Mouse (Mus musculus) cerebellum, adult 8-10 months (tissue): ENCODE data around the gene Zc3h6.

ENCODE experiments used
- DNase-seq: peaks from one replicate; pipeline ENCODE4 v3.0.0; 2022

Zc3h6 gene

DNA sequence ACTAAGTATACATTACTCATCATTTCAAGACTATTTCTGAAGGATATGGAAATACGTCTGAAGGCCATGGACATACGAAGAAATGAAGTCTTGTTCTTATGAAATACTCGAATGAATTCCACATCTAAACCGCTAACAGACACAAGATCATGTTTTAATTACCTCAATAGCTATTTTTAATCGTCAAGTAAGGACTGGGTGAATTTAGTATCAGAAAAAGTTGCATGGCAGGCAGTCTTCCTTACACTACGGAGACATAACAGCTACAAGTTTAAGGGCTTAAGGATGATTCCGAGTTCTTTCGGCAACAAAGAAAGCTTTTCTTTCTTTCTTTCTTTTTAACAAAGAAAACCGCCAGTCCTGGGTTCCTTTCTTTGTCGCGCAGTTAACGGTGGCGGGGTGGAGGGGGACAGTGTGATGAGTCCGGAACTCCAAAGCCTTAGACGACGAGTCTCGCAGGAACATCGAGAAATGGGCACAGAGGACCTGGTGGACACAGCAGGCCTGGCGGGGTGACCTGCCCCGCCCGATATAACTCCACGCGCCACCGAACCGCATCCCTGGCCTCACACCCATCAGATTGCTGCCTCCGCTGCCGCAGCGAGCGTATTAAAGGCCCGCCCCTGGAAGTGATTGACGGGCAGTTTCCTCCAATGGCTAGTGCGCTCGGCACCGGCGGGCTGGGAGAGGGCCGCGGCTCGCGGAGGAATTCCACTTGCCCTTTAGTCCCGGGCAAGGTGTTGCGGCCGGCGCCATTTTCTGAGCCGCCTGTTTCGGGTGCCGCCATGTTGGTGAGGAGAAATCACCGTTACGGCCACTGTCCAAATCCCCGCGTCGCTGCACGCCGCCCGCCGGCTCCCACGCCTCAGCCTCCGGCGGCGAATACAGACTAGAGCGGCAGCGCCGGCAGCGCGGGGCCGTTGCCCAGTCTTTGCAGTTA is at the start of gene Zc3h6:
Zc3h6 (plus strand) TSS at position 762 of the 940 bp plus-strand sequence.
- peak; percentile 100 for DNase-seq

DNA sequence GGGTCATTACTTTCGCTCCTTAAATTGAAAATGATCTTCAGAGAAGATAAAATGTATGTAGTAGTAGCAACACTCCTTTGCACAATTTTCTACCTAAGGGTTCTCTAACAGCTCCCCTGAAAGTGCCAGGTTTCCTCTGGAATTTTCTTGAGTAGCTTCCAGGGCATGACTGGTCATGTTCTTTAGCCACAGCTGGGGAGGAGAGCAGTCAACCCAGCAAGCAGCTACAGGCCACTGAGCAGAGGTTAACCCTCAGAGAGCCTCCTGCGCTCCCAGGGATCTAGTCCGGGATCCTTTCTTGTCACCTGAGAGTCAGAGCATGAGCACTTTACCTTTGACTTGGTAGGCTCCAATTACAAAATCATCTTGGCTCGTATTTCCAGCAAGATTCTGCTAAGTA is 42.4 kb upstream of the Zc3h6 start:
- DNase-seq, result no peak

DNA sequence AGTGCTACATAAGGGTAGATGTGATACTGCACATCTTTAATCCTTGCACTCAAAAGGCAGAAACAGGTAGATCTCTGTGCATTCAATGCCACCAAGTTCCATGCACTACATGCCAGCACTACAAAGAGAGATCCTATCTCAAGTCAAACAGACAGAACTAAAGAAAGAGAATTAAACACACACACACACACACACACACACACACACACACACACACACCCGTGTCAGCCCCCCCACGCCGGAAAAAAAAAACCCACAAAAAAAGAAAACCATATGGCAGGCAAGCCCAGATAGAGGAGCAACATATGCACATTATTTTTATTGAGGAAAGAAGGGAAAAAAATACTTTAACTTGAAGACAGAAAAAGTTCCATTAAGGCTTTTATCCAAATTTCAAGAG is 38.8 kb upstream of the Zc3h6 start:
- no peak for DNase-seq

DNA sequence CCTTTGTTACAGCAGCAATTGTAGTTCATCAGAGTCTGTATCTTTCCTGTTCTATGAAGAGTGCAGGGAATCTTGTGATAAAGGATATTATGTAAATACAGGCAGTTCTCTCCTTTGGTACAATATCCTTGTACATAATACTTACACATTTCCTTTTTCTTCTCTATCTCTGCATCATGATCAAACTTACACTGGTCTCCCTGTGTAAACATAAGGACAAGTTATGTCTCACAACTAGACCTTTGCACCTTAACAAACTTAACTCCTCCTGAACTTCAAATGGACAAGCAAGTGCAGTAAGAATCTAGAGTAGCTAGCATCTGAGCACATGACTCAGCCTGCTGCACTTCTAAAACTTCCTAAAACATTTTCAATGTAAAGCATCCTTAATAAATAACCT is 36.5 kb upstream of the Zc3h6 start:
- no peak for DNase-seq

DNA sequence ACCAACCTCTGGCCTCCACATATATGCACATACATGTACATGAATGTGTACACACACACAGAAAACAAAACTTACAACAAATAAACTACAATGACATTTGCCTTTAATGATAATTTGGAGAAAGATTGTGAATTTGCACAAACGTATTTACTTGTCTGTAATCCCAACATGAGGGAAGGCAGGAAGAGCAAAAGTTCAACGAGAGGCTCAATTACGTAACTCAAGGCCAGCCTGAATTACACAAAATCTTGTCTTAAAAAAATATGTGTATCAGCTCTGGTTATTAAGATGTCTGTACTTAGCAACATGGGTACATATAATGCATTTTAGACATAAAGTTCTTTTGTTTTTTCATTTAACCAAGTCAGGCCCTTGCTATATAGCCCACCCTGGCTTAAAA is 30.9 kb upstream of the Zc3h6 start:
- DNase-seq, result no peak

DNA sequence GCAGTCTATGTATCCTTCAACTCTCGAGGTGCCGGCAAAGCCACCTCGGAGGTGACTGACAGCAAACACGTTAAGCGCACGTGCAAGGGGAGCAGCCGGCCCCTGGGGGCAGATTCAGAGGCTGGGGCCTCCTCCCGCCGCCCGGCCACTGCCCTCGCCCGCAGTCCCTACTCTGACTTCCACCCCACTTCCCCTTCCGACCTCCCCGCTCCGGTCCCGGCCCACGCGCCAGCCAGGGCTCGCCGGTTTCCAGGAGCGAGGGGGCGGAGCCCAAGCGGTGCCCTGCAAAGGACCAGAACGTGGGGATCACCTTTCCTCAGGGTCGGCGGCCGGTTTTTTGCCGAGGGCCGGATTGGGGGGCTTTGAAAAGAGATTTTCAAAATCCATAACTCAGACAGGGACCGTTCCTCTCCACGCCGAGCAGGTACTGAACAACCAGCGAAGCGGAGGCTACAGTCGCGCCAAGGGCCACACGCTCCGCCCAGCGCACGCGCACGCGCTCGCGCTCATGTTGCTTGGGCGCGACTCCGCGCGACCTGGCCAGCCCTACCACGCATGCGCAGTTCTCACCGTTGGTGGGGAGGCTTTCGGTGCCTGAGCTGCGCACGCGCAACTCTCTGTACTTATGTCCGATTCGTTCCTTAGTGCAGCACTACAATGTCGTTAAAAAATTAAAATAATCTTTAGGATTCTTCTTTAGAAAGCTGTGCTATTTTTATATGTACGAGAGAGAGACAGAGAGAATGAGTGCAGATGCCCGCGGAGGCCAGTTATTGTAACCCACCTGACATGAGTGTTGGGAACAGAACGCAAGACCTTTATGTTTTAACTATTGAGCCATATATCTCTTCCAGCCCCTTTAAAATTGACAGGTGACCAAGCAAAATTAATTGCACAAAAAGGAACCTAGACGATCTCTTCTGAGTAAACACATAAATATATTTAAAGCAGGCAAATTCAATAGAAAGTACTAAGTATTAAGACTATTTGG is 23.4 kb upstream of the Zc3h6 start, which contains the start of gene Zc3h8:
Zc3h8 (minus strand) TSS at position 540 of the 991 bp plus-strand sequence.
- peak; percentile 97 for DNase-seq

DNA sequence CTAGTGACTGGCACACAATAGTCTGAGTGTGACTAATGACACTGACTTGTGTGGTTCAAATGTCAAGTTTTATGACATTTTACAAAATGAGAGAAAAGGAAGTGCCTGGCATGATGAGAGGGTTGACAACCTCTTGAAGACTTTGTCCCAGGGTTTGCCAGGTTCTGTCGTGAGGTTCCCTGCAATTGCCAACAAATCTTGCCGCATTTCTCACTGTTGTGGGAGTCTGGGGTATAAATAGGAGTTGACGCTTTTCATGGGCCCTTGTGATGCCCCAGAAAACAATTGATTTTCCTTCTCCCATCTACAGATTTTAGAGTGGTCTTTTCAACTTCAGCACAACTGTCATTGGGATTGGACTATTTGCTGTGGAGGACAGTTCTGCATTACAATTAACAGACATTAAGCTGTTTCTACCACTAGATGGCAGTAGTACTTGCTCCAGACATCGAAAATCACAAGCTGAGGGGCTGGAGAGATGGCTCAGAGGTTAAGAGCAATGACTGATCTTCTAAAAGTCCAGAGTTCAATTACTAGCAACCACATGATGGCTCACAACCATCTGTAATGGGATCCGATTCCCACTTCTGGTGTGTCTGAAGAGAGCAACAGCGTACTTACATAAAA is 19.1 kb upstream of the Zc3h6 start:
- DNase-seq, result peak; percentile 32

DNA sequence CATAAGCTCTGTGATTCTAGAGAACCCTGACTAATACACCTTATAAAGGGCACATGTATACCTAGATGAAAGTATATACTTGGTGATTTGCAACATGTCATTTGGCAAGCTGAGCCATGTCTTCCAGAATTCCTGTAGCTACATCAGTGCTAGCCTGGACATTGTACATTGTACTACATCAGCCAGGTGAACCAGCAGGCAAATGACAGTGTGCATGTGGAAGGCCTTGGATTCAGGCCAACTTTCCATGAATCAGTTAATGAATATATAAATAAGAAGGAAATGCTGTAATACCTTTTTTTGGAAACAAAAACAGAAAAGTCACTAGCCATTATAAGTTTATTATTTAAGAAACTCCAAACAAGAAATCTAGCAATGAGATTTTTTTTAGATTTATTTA is 13.0 kb upstream of the Zc3h6 start:
- DNase-seq, result no peak

DNA sequence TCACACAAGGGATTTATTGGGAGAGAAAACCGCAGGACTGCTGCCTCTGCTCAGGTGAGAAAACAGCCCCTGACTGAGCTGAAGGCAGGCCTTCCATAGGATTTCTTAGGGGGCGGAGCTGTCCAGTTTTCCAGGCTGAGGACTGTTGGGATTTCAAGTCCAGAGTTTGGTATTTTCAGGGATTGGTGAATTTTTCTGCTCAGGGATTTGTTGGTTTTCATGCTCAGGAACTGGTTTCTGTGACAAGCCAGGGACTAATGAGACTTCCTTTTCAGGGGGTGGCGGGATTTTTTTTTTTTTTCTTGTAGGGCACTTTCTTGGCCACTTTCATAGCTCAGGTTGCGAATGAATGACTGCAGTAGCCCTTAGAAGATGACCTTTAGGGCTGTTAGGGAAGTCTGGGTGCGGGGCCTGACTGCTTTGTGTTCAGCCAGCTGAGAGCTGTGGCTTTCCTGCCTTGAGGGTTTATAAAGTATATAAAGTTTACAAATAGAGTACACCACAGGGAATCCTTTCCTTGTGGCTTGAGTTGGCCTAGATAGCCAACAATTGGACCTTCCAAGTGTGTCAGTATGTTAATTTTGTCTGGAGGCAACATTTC is 1.6 kb upstream of the Zc3h6 start:
- DNase-seq, result no peak

DNA sequence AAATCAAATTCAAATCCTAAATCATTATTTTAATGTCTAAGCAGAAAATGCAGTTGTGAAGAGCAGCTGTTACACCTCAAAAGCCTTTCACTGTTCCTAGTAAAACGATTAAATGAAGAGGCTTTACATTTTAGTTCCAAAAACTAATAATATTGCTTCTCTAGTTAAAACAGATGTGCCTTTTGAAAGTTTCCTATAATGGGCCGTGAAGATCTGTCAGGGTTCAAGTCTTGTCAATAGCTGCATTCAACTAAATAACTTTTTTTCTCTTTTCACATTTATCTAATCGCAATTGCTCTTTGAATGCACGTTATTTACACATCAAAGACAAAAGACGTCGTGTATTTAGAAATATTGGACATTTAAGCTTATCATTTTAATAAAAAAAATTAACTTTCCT is 966 bp upstream of the Zc3h6 start:
- DNase-seq, result no peak

DNA sequence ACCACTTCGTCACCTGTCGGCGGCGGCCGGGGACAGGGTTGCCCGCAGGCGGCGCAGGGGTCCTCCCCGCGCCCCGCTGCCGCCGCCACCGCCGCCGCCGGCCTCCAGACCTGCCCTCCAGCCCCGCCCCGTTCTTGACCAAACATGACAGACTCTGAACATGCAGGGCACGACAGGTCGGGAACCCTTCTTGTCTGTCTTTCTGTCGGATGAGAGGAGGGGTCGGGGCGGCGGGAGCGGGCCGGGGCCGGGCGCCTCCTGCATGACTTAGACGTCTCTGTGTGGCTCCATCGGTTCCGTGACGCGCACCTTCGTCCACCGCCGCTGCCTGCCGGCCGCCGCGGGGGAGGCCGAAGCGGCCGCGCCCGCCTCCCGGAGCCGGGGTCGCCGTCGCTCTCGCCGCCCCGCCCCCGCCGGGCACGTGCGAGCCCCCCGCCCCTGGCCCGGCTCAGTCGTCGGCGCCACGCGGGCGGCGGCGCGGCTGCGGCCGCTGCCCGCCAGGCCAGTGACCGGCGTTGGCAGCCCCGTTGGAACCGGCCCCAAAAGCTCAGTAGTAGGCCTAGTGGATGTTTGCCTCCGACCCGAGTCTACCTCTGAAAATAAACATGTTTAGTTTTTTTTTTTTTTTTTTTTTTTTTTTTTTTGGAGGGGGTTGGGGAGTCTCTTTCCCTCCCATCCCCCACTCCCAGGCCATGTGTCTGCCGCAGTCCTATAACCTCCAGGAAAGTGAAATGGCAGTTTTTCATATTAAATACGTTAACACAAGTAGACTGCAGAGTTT is 649 bp downstream of the Zc3h6 start, which contains the start of gene Gm10762:
Gm10762 (minus strand) TSS at position 65 of the 781 bp plus-strand sequence.
- peak; percentile 80 for DNase-seq

DNA sequence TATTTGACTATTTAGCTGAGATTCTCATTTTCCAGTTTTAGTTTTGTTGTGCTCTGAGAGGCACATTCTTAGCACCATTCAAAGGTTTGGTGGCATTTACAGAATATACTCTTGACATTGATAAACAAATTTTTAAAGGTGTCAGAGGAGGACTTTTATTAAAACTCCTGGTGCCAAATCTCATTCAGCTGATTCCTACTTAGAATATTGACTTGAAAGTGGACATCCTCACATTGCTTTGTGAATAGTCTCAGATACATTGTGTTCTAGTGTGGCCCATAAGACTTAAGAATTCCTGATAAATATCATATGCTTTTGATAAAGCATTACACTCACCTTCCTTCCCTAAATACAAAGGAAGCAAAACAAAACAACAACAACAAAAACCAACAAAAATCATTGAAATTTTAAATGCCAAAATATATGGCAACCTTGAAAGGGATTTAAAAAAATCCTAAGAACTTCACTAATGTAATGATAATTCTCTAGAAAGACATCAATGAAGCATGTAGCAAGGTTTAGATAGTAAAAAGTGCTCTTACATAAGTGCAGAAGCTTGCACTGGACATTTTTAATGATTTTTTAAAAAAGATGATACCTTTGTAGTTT is 1.4 kb downstream of the Zc3h6 start:
- no peak for DNase-seq

DNA sequence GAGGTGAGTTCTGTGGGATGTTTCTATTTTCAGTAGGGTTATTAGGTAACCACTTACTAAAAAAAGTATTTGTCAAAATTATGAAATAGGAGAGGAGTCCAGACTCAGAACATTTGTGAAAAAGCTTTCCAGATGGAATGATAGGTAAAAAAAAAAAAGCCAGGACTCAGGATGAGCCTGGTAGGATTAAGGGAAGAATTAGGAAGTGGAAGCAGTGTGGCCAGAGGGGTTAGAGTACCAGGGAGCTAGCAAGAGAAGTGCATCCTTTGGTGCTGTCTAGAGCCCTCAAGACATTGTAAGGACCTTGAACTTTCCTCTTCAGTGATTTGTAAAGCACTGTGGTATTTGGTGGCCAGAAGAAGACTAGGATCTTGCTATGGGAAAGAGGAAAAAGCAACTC is 5.1 kb downstream of the Zc3h6 start:
- no peak for DNase-seq

DNA sequence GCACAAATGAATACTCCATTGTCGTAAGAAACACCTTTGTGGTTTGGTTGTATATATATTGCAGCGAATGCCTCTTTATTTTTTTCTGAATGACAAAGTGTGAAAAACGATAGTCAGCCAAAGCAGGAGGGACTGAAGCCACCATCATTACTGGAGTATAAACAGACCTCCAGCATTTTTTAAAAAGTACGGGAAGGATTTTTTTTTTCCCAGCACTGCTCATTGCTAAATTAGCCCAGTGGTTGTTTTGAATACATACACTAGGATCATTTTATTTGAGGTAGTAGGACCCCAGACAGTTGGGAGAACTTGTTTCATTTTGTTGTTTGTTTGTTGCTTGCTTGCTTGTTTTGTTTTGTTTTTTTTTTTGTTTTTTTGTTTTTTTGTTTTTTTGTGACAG is 8.4 kb downstream of the Zc3h6 start:
- no peak for DNase-seq

DNA sequence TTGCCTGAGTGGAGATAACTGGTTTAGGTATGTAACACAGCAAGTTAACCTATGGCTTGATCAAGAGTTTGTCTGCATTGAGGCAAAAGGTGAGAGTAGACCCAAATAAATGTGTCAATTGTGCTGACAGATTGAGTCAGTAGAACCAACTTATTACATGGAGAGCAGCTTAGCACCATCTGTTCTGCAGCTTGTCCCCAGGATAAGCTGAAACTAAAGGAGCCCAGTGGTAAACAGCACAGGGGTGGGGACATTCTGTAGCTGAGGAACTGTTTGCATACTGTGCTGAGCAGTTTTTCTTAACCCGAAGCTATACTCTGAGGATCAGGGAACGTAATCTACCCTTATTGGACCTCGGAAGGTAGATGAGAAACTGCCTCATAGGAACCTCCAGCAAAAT is 17.5 kb downstream of the Zc3h6 start:
- DNase-seq, result no peak

DNA sequence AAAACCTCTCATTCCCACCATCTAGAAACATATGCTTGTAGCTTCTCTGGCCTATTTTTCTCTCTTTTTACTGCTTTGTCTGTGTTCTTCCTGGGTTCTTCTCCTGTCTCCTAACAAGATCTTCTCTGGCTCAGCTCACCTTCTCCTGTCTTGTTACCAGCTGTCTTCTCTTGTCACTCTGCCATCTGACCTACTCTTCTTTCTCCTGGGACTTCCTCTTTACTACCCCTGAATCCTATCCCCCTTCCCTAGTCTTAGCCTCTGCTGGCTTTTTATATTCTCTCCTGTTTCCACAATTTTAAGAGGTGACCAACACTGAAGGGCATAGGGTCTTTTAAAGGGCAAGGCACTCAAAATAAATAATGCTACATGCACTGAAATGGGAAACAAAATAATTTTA is 37.7 kb downstream of the Zc3h6 start:
- no peak for DNase-seq

DNA sequence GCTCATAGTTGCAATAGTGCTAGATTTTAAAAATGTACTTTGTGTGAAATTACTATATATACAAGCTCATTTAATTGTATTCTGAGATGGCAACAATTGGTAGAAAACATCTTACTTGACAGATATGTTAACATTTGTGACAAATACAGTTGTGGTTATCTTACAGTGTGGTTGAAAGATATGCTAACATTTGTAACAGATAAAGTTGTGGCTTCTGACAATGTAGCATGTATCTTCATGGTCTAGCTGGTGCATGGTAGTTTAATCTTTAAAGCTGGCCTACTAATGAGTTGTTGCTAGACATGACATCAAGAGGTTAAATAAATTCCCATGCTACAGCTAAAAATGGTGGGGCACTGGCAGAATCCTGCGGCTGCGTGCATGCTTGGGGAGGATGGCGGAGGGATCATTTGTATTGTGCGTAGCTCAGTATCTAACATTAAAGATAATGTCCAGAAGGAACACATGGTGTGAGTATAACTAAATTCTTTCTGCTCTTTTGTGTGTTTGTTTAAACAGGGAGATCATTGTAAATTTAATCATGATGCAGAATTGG is 39.1 kb downstream of the Zc3h6 start:
- no peak for DNase-seq

DNA sequence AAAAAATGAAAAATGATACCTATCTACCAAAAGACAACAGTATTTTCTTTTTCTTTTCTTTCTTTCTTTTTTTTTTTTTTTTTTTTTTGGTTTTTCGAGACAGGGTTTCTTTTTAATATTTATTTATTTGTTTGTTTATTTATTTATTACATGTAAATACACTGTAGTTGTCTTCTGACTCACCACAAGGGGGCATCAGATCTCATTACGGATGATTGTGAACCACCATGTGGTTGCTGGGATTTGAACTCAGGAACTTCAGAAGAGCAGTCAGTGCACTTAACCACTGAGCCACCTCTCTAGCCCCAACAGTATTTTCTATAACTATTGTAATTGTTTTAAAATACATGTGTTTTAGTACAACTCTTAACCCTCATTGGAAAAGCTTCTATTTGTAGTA is 41.7 kb downstream of the Zc3h6 start:
- DNase-seq, result peak; percentile 23

DNA sequence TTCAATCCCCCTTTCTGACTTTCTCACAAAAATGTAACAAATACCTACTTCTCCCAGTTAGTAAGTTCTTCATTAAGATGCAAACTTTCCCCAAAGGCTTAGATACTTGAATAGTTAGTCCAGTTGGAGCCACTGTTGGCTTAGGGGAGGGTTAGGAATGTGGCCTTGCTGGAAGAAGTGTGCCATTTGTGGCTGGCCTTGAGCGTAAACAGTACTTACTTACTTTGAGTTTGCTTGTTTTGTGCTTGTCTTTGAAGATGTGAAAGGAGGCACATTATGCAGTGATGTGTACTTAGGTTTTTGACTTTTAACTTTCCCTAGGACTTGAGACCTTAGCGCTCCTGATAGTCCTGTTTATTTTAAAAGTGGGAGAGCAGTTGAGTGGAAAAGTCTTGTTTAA is 52.9 kb downstream of the Zc3h6 start:
- DNase-seq, result no peak

DNA sequence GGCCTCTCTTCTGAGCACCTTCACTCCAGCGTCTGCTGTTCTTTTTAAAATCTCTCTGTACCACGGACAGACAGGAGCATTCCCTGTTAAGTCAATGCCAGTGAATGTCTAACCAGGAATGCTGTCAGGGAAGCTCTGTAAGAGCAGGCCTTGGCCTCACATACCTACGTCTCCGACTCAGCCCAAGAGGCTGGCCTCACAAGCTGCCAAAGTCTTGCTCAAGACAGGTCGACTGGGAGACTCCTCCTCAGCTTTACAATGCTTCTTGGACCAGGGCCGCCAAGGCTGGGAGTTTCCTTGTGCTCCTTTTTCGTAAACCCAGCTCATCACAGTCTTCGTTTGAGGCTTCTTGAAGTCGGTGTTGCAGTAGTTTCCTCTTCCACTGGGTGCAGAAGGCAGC is 57.6 kb downstream of the Zc3h6 start:
- DNase-seq, result no peak

DNA sequence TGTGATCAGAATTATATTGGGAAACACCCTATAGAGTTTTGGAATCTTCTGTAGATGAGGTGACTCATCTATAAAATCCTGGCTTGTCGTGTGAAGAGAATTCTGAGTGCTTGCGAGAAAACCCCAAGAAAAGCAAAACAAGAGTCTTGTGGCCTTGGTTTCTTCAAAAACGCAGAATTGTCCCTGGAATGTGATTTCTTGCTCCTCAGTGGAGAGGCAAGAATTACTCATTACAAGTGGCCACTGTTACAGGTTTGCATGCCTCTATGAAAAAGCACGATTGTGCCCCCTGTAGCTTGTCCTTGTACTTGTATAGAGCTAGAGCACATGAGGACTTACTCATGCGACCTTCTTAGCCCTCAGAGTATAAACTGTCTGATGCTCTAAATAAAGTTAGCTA is 68.2 kb downstream of the Zc3h6 start:
- no peak for DNase-seq
